Mouse (Mus musculus) gastrocnemius, adult 2 months (tissue): ENCODE results near the gene Zfp618. TPM values are rescaled to one million over a fixed set of nuclear protein-coding genes. Genes with fewer than 3 reads are reported as not detected.
A peak's percentile ranks its signal among the peaks of the same experiment; 100 is the strongest.

ENCODE experiments used
- DNase-seq: peaks from one replicate; pipeline ENCODE4 v3.0.0; 2022
- H3K27ac ChIP-seq: fragments of 200-600 bp; 2 replicates; pipeline ENCODE4 v1.8.1; 2022; ENCODE audit warnings: mild to moderate bottlenecking
- H3K4me3 ChIP-seq: fragments of 200-600 bp; 2 replicates; pipeline ENCODE4 v1.8.1; 2022; ENCODE audit warnings: mild to moderate bottlenecking, moderate library complexity
- CTCF ChIP-seq: fragments of 200-600 bp; IDR thresholded peaks from 2 replicates; pipeline ENCODE4 v1.8.1; 2022; ENCODE audit warnings: antibody characterized with exemption, mild to moderate bottlenecking, moderate library complexity
- intact Hi-C: fragments of 180-260 bp; cut with DNase I; formaldehyde crosslinking; loops from one replicate; pipeline ENCODE4 v1.15.1; 2025
- total RNA-seq, 2 experiments: library from RNA; stranded (reverse); gene quantifications; 2 replicates each; pipeline ENCODE4 v1.2.3; 2021

The Zfp618 gene
- total RNA-seq, 2 experiments from 2014 or later, result 0.18 to 0.20 TPM

- Histone ChIP-seq H3K4me3 (no peak overlapping the region), H3K27ac (no peak overlapping the region)
- TF ChIP-seq CTCF, result no peak
- DNase-seq, result no peak
- intact Hi-C loops, result no loop called here
Measured at GRCm38 (mm10) chr4:63170061-63170460, 204.7 kb downstream of the Zfp618 start.

GRCm38 (mm10) chr4:63171122-63171521 lies 205.7 kb downstream of the Zfp618 start:
- DNase-seq, result no peak
- H3K27ac ChIP-seq, result no peak overlapping the region
- TF ChIP-seq CTCF, result no peak
- intact Hi-C loops, result no loop called here
- H3K4me3 ChIP-seq, result no peak overlapping the region

- DNase-seq, result no peak
- H3K27ac ChIP-seq, result no peak within 1 kb of the TSS
- H3K4me3 ChIP-seq, result no peak within 1 kb of the TSS
- TF ChIP-seq CTCF, result no peak
- intact Hi-C loops, result no loop called here
Measured at GRCm38 (mm10) chr4:63171969-63172685, 206.8 kb downstream of the Zfp618 start, which contains the start of gene Kif12. Gene Kif12, minus strand, starts transcription at chr4:63172131.

- intact Hi-C loops, result no loop called here
- DNase-seq, result peak; percentile 57
- peak; percentile 74 for TF ChIP-seq CTCF
Measured at GRCm38 (mm10) chr4:63181556-63181955, 216.2 kb downstream of the Zfp618 start.

GRCm38 (mm10) chr4:63186281-63186870 lies 221.0 kb downstream of the Zfp618 start:
- intact Hi-C loops, result no loop called here
- DNase-seq, result no peak
- Histone ChIP-seq H3K27ac (no peak overlapping the region), H3K4me3 (no peak overlapping the region)
- TF ChIP-seq CTCF, result no peak

More at GRCm38 (mm10) chr4:63181556-63181955, 216.2 kb downstream of the Zfp618 start:
- Histone ChIP-seq H3K27ac (no peak overlapping the region), H3K4me3 (no peak overlapping the region)

Other genes with a start within 250 kb of the Zfp618 start
- not detected for gene Ambp, start 189.2 kb downstream of the Zfp618 start, total RNA-seq
- not detected for gene Kif12, start 206.6 kb downstream of the Zfp618 start, total RNA-seq
- under 1 TPM; 0.23 to 0.75 TPM for gene Col27a1, start 248.4 kb downstream of the Zfp618 start, total RNA-seq